Mouse (Mus musculus) ES-E14 (cell line): ENCODE measurements around the gene Fyn. TPM values are rescaled to one million over a fixed set of nuclear protein-coding genes. Genes with fewer than 3 reads are reported as not detected.

ENCODE experiments used
- DNase-seq: peaks from one replicate; pipeline ENCODE4 v3.0.0-alpha.2; 2013; ENCODE audit warnings: low read depth, low spot score
- H3K27ac ChIP-seq: 2 replicates; pipeline ENCODE4 v1.5.1; 2012; ENCODE audit warnings: low read depth, mild to moderate bottlenecking, low read length, moderate library complexity, mixed read lengths; ENCODE audit not compliant: poor library complexity, insufficient read depth, severe bottlenecking
- H3K36me3 ChIP-seq: 2 replicates; pipeline ENCODE4 v1.6.1; 2012; ENCODE audit warnings: mild to moderate bottlenecking, low read length, moderate library complexity, mixed read lengths; ENCODE audit not compliant: control insufficient read depth, poor library complexity, insufficient read depth, severe bottlenecking
- H3K4me1 ChIP-seq, 2 experiments: fragments of 150-350 bp in 1 of 2; sonication (generic) in 1 of 2; 2 replicates each; pipeline ENCODE4 v1.6.1; 2012; ENCODE audit warnings: low read length in 2 of 2, mild to moderate bottlenecking in 1 of 2, mixed read lengths in 1 of 2; ENCODE audit not compliant: control insufficient read depth in 2 of 2, insufficient read depth in 2 of 2, poor library complexity in 1 of 2
- H3K4me3 ChIP-seq, 2 experiments: fragments of 150-350 bp in 1 of 2; sonication (generic) in 1 of 2; 2 replicates each; pipeline ENCODE4 v1.5.1; 2012; ENCODE audit warnings: low read length in 2 of 2, low read depth in 1 of 2, mild to moderate bottlenecking in 1 of 2, mixed read lengths in 1 of 2; ENCODE audit not compliant: insufficient read depth in 1 of 2, poor library complexity in 1 of 2, severe bottlenecking in 1 of 2
- H3K9ac ChIP-seq: 2 replicates; pipeline ENCODE4 v1.6.1; 2012; ENCODE audit warnings: low read depth, mild to moderate bottlenecking, low read length, mixed read lengths; ENCODE audit not compliant: poor library complexity, insufficient read depth, severe bottlenecking
- H3K9me3 ChIP-seq: fragments of 150-350 bp; sonication (generic); 2 replicates; pipeline ENCODE4 v1.6.1; 2012; ENCODE audit warnings: low read depth, mild to moderate bottlenecking, low read length; ENCODE audit not compliant: control insufficient read depth, insufficient read depth
- CHD2 ChIP-seq: IDR thresholded peaks from 2 replicates; pipeline ENCODE4 v1.6.1; 2014; ENCODE audit warnings: mild to moderate bottlenecking, low read depth, low read length, inconsistent platforms
- HCFC1 ChIP-seq: IDR thresholded peaks from 2 replicates; pipeline ENCODE4 v1.6.1; 2012; ENCODE audit warnings: low read length, inconsistent platforms, borderline replicate concordance; ENCODE audit not compliant: insufficient read depth
- MAFK ChIP-seq: IDR thresholded peaks from 2 replicates; pipeline ENCODE4 v1.6.1; 2014; ENCODE audit warnings: mild to moderate bottlenecking, low read depth, low read length, inconsistent platforms; ENCODE audit not compliant: insufficient read depth
- ZC3H11A ChIP-seq: IDR thresholded peaks from 2 replicates; pipeline ENCODE4 v1.6.1; 2012; ENCODE audit warnings: low read depth, mild to moderate bottlenecking, inconsistent platforms, low read length, borderline replicate concordance
- ZNF384 ChIP-seq: IDR thresholded peaks from 2 replicates; pipeline ENCODE4 v1.6.1; 2012; ENCODE audit warnings: low read depth, low read length, inconsistent platforms
- in situ Hi-C, 2 experiments: fragments of 600-800 bp; cut with MboI; formaldehyde crosslinking; loops; one replicate each; pipeline ENCODE4 v1.15.1; 2025; ENCODE audit warnings: low sequenced_read_pairs in 2 of 2, inconsistent platforms in 1 of 2; ENCODE audit not compliant: unreplicated experiment in 2 of 2
- total RNA-seq: library from RNA; depleted of rRNA; stranded (reverse); fragments of 300-350 nt; gene quantifications from 2 replicates; pipeline ENCODE4 v1.2.3, GENCODE M21; 2012

Fyn gene
- total RNA-seq, 1 experiment: 14.6 TPM

DNA sequence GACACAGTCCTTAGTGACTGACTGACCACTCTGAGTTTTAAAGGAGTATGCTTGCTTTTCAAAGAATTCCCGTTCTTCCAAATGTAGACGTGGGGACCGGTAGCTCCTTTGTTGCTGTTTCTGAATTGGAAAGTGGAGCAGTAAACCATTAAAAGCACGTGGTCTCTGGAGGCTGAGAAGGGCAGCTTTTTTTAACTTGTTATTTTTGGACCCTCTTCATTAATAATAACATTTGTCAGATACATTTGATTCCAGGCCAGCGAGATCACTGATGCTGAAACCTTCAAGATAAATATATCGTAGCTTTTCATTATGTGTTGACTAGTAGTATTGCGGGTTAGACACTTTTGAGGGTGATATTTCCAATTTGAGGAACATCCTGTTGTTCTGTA lies 38.1 kb downstream of the Fyn start:
- no peaks in the 10 kb centered on the region; the same call in 1 of the 2 replicates for H3K36me3 ChIP-seq
- DNase-seq: no peak
- H3K4me1 ChIP-seq: no peaks in the 10 kb centered on the region
- no peak for TF ChIP-seq ZC3H11A
- TF ChIP-seq CHD2: no peak
- no peak for TF ChIP-seq MAFK
- TF ChIP-seq HCFC1: no peak
- no peak for TF ChIP-seq ZNF384
- in situ Hi-C loops: no loop called here
- H3K27ac ChIP-seq: no peak overlapping the region
- no peak overlapping the region for H3K4me3 ChIP-seq
- no peak overlapping the region for H3K9ac ChIP-seq
- no peaks in the 10 kb centered on the region for H3K9me3 ChIP-seq

DNA sequence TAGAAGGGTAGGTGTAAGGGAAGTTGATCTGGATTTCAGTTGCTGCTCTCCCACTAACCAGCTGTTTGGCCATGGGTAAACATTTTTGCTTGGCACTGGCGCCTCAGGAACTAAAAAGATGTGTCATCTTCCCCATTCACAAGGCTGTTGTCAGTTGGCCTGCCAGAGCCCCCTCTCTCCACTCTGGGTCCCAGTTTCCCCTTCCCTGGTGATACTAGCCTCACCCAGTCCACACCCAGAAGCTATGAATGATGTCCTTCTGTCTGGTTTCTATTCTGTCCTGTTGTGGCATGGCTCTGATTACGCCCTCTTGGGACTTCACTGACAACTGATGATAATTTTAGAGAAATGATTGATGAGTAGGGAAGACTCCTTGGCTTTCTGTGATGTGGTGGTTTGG lies 38.9 kb downstream of the Fyn start:
- Histone ChIP-seq H3K9ac (no peak overlapping the region), H3K27ac (no peak overlapping the region), H3K36me3 (no peaks in the 10 kb centered on the region; the same call in 1 of the 2 replicates), H3K4me1 (no peaks in the 10 kb centered on the region), H3K4me3 (no peak overlapping the region), H3K9me3 (no peaks in the 10 kb centered on the region)
- no peak for TF ChIP-seq ZNF384
- no peak for TF ChIP-seq HCFC1
- DNase-seq: no peak
- in situ Hi-C loops: no loop called here

DNA sequence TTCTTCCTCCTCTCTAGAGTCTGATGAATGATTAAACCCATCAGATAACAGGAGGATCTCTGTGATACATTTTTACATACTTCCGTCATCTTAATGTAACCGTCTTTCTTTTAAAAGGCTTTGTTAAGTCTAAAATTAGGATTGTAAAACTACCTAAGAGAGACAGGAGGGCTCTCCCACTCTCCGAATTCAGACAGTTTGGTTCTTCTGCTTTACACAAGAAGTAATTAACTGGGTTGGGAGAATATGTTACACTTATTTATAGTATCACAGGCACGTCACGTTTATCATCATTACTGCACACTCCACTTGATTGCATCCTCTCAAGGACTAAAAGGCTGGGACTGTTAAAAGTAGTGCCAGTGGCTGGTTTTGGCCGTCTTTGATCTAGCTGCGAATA lies 40.9 kb downstream of the Fyn start:
- no peak for TF ChIP-seq MAFK
- TF ChIP-seq HCFC1: no peak
- no peak for TF ChIP-seq ZNF384
- TF ChIP-seq ZC3H11A: no peak
- TF ChIP-seq CHD2: no peak
- H3K4me1 ChIP-seq: no peaks in the 10 kb centered on the region
- H3K36me3 ChIP-seq: no peaks in the 10 kb centered on the region
- H3K9ac ChIP-seq: no peak overlapping the region
- H3K4me3 ChIP-seq: no peak overlapping the region
- DNase-seq: no peak
- no peaks in the 10 kb centered on the region for H3K9me3 ChIP-seq
- in situ Hi-C loops: no loop called here
- H3K27ac ChIP-seq: no peak overlapping the region

DNA sequence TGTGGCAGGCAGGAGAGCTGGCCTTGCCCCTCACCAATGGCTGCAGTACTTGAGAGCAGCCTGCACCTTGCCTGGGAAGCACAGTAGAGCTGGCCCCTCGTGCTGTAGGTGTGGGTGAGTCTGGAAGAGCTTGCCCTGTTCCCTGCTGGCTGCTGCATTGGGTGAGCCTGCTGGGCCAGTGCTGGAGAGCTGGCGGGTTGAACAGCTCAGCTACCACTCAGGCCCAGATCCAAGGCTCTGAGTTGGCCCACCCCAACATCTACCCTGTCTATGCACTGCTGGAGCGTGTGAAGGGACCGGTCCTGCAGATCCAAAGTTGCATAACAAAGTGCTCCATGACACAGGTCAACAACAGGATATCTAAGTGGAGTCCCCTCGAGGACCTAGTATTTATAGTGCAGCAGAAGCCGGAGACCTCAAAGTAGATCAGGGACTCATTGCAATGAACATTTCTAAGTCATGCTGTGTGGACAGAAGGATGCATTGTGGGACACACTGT lies 41.5 kb downstream of the Fyn start:
- no peaks in the 10 kb centered on the region for H3K36me3 ChIP-seq
- in situ Hi-C loops: no loop called here
- no peak overlapping the region for H3K9ac ChIP-seq
- TF ChIP-seq ZNF384: no peak
- no peak for TF ChIP-seq HCFC1
- no peak for TF ChIP-seq CHD2
- TF ChIP-seq ZC3H11A: no peak
- TF ChIP-seq MAFK: no peak
- no peaks in the 10 kb centered on the region for H3K9me3 ChIP-seq
- no peak overlapping the region for H3K4me3 ChIP-seq
- DNase-seq: no peak
- no peak overlapping the region for H3K27ac ChIP-seq
- H3K4me1 ChIP-seq: no peaks in the 10 kb centered on the region

DNA sequence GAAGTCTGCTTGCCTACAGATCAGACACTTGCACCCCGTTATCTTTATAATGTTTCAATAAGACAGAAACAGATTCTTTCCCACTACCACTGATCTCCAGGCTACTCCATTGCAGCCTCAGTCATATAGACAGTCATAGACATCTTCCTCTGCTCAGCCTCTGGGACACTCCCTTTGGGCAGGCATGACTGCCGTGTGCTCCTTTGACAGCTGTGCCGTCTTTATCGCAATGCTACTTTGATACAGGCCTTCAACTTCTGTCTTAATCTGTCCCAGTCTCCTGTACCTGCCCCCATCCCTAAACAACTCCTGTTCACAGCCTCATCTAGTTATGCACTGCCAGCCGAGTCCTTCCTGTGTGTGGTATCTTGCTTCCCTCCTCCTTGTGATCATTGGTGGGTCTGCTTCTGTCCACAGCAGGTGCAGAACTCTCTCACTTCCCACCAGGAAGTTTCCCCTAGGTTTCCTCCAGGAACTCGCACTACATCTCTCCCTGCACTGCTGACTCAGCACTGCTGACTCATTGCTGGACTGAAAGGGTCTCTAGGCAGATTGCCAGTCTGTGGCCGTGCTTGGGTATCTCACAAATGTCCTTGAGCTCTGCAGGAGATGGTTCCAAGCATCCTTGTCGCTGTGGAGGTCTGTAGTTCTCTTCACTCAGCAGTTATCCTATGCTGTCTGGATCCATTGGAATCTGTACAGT lies 43.4 kb downstream of the Fyn start:
- Histone ChIP-seq H3K27ac (no peak overlapping the region), H3K9ac (no peak overlapping the region), H3K9me3 (no peaks in the 10 kb centered on the region), H3K4me3 (no peak overlapping the region), H3K36me3 (no peaks in the 10 kb centered on the region; the same call in 1 of the 2 replicates), H3K4me1 (peaks cover 0 to 2% of the 10 kb centered on the region in 2 experiments; a peak in 1 of 4 replicates)
- DNase-seq: no peak
- TF ChIP-seq MAFK (peak; percentile 88), ZNF384 (no peak)
- in situ Hi-C loops: no loop called here
